Mouse (Mus musculus) lung, adult 2 months (tissue): ENCODE results near the gene Osbpl9.

Source experiments
- CTCF ChIP-seq: fragments of 200-500 bp; IDR thresholded peaks from 2 replicates; pipeline ENCODE4 v1.5.1; 2011; ENCODE audit warnings: mild to moderate bottlenecking, low read length, control low read depth; ENCODE audit not compliant: insufficient read depth
- POLR2A ChIP-seq: fragments of 200-500 bp; IDR thresholded peaks from 2 replicates; pipeline ENCODE4 v1.6.1; 2011; ENCODE audit warnings: low read depth, mild to moderate bottlenecking, control low read depth, low read length, borderline replicate concordance; ENCODE audit errors: extremely low read depth

DNA sequence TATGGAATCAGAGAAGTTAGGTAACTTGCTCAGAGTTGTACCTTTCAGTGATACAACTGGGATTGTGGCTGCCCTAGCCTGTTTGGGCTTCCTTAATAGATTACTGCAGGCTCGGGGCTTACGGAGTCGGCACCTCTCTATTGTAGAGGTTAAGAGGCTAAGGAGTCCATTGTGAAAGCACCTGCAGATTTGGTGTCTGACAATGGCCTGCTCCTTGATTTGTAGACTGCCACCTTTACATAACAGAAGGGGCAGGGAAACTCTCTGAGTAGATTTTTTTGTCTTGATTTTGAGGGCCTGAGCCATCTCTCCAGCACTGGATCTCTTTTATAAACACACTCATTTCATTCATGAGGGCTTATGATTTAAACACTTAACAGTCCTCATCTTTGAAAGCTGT is 175.5 kb downstream of the Osbpl9 start:
- TF ChIP-seq CTCF (no peak), POLR2A (no peak)
